Mouse (Mus musculus) embryonic facial prominence, embryonic 13.5 days (tissue): ENCODE data around the gene AI481877. TPM values are rescaled to one million over a fixed set of nuclear protein-coding genes. Genes with fewer than 3 reads are reported as not detected.
"Not testable (repeated sequence)": the region's sequence is repeated elsewhere in the genome, so short reads cannot be mapped to it uniquely, and the experiment has no call there.

Experiments
- ATAC-seq: fragments of 200-750 bp; cut with Nextera tagmentation; 2 replicates; pipeline ENCODE4 v1.8.0; 2017; ENCODE audit warnings: low read depth; ENCODE audit not compliant: insufficient number of reproducible peaks, insufficient read depth, low FRiP score, low TSS enrichment
- H3K27ac ChIP-seq: fragments of 300-500 bp; sonication (generic); 2 replicates; pipeline ENCODE4 v1.5.1; 2015; ENCODE audit warnings: moderate library complexity, mild to moderate bottlenecking, inconsistent platforms
- H3K27me3 ChIP-seq: fragments of 300-500 bp; sonication (generic); 2 replicates; pipeline ENCODE4 v1.6.1; 2015; ENCODE audit warnings: mild to moderate bottlenecking, inconsistent platforms
- H3K36me3 ChIP-seq: fragments of 300-500 bp; sonication (generic); 2 replicates; pipeline ENCODE4 v1.6.1; 2015; ENCODE audit warnings: mild to moderate bottlenecking, inconsistent platforms
- H3K4me1 ChIP-seq: fragments of 300-500 bp; sonication (generic); 2 replicates; pipeline ENCODE4 v1.6.1; 2015; ENCODE audit warnings: inconsistent platforms
- H3K4me2 ChIP-seq: fragments of 300-500 bp; sonication (generic); 2 replicates; pipeline ENCODE4 v1.6.1; 2015; ENCODE audit warnings: moderate library complexity, mild to moderate bottlenecking, inconsistent platforms
- H3K4me3 ChIP-seq: fragments of 300-500 bp; sonication (generic); 2 replicates; pipeline ENCODE4 v1.5.1; 2015; ENCODE audit warnings: mild to moderate bottlenecking, inconsistent platforms
- H3K9ac ChIP-seq: fragments of 300-500 bp; sonication (generic); 2 replicates; pipeline ENCODE4 v1.6.1; 2015; ENCODE audit warnings: mild to moderate bottlenecking, inconsistent platforms
- H3K9me3 ChIP-seq: fragments of 300-500 bp; sonication (generic); 2 replicates; pipeline ENCODE4 v1.6.1; 2016; ENCODE audit warnings: inconsistent platforms
- WGBS: fragments of 180-500 bp; shearing (Covaris S2); methylation state at CpG from one replicate; pipeline ENCODE4 v1.1.7; 2015; ENCODE audit warnings: mixed read lengths; 5-methylcytosine and 5-hydroxymethylcytosine counted together
- polyA plus RNA-seq: library from polyadenylated mRNA; unstranded; fragments of >200 nt; fragmentation: Nextera tagmentation; extraction: Ambion mirVana; gene quantifications from 2 replicates; pipeline ENCODE4 v1.2.1, GENCODE M21; 2015

The AI481877 gene
- not detected in 2 replicates for polyA plus RNA-seq

- H3K4me3 ChIP-seq, H3K4me2 ChIP-seq, H3K9me3 ChIP-seq, H3K9ac ChIP-seq, H3K4me1 ChIP-seq, H3K36me3 ChIP-seq, H3K27me3 ChIP-seq, ATAC-seq, H3K27ac ChIP-seq: not testable (repeated sequence)
- 79% methylated on average over 4 of the region's 6 CpGs for WGBS
Measured at GRCm38 (mm10) chr4:59138507-59139033, at the start of gene AI481877. AI481877 (minus strand) TSS chr4:59138983.

GRCm38 (mm10) chr4:59188474-59188801 is 49.7 kb upstream of the AI481877 start:
- ATAC-seq = no peak
- peak overlapping the region; percentile 95 for H3K9ac ChIP-seq
- 0 out of 2 replicates have a peak, but pooled peaks cover 3% of the 10 kb centered on the region for H3K4me1 ChIP-seq
- H3K9me3 ChIP-seq = no peaks in the 10 kb centered on the region
- no peaks in the 10 kb centered on the region for H3K27me3 ChIP-seq
- H3K27ac ChIP-seq = peak overlapping the region; percentile 96
- H3K4me3 ChIP-seq = peak overlapping the region; percentile 91
- H3K4me2 ChIP-seq = peak overlapping the region; percentile 69
- 28% methylated on average over 4 of the region's 4 CpGs for WGBS
- no peaks in the 10 kb centered on the region for H3K36me3 ChIP-seq

GRCm38 (mm10) chr4:59187289-59187688 is 48.5 kb upstream of the AI481877 start:
- ATAC-seq = no peak
- H3K27ac ChIP-seq = no peak overlapping the region
- H3K27me3 ChIP-seq = no peaks in the 10 kb centered on the region
- WGBS = 24% methylated on average over 3 of the region's 3 CpGs
- H3K9ac ChIP-seq = no peak overlapping the region
- H3K4me3 ChIP-seq = no peak overlapping the region
- no peaks in the 10 kb centered on the region for H3K36me3 ChIP-seq
- H3K4me2 ChIP-seq = no peak overlapping the region
- 0 out of 2 replicates have a peak, but pooled peaks cover 3% of the 10 kb centered on the region for H3K4me1 ChIP-seq
- no peaks in the 10 kb centered on the region for H3K9me3 ChIP-seq

GRCm38 (mm10) chr4:59185671-59186070 is 46.9 kb upstream of the AI481877 start:
- H3K9me3 ChIP-seq = no peaks in the 10 kb centered on the region
- no peak overlapping the region for H3K27ac ChIP-seq
- 41% methylated on average over 3 of the region's 3 CpGs for WGBS
- H3K9ac ChIP-seq = no peak overlapping the region
- no peak for ATAC-seq
- no peak overlapping the region for H3K4me2 ChIP-seq
- no peak overlapping the region for H3K4me3 ChIP-seq
- H3K27me3 ChIP-seq = no peaks in the 10 kb centered on the region
- no peaks in the 10 kb centered on the region for H3K4me1 ChIP-seq
- H3K36me3 ChIP-seq = no peaks in the 10 kb centered on the region

- no peak overlapping the region for H3K9ac ChIP-seq
- H3K4me3 ChIP-seq = no peak overlapping the region
- H3K27ac ChIP-seq = no peak overlapping the region
- H3K9me3 ChIP-seq = no peaks in the 10 kb centered on the region
- no peaks in the 10 kb centered on the region for H3K36me3 ChIP-seq
- no peak overlapping the region for H3K4me2 ChIP-seq
- 43% methylated on average over 5 of the region's 5 CpGs for WGBS
- ATAC-seq = no peak
- H3K4me1 ChIP-seq = no peaks in the 10 kb centered on the region
- no peaks in the 10 kb centered on the region for H3K27me3 ChIP-seq
Measured at GRCm38 (mm10) chr4:59181320-59182271, 42.8 kb upstream of the AI481877 start.

GRCm38 (mm10) chr4:59177566-59177965 is 38.8 kb upstream of the AI481877 start:
- Histone ChIP-seq H3K4me3 (no peak overlapping the region), H3K4me1 (no peaks in the 10 kb centered on the region), H3K9ac (no peak overlapping the region), H3K4me2 (no peak overlapping the region), H3K9me3 (no peaks in the 10 kb centered on the region), H3K27ac (no peak overlapping the region), H3K36me3 (no peaks in the 10 kb centered on the region), H3K27me3 (no peaks in the 10 kb centered on the region)
- no peak for ATAC-seq
- 81% methylated on average over 2 of the region's 2 CpGs for WGBS

- no peaks in the 10 kb centered on the region for H3K27me3 ChIP-seq
- ATAC-seq = no peak
- no peak overlapping the region for H3K27ac ChIP-seq
- 28% methylated on average over 6 of the region's 6 CpGs for WGBS
- no peak overlapping the region for H3K9ac ChIP-seq
- H3K36me3 ChIP-seq = no peaks in the 10 kb centered on the region
- H3K9me3 ChIP-seq = no peaks in the 10 kb centered on the region
- no peaks in the 10 kb centered on the region for H3K4me1 ChIP-seq
- H3K4me3 ChIP-seq = no peak overlapping the region
- no peak overlapping the region for H3K4me2 ChIP-seq
Measured at GRCm38 (mm10) chr4:59175929-59176328, 37.1 kb upstream of the AI481877 start.

GRCm38 (mm10) chr4:59175003-59175402 is 36.2 kb upstream of the AI481877 start:
- Histone ChIP-seq H3K4me2 (no peak overlapping the region), H3K4me3 (no peak overlapping the region), H3K36me3 (no peaks in the 10 kb centered on the region), H3K9ac (no peak overlapping the region), H3K27ac (no peak overlapping the region), H3K9me3 (no peaks in the 10 kb centered on the region), H3K4me1 (no peaks in the 10 kb centered on the region), H3K27me3 (no peaks in the 10 kb centered on the region)
- ATAC-seq = no peak
- 63% methylated on average over 4 of the region's 4 CpGs for WGBS

- no peak overlapping the region for H3K4me2 ChIP-seq
- H3K9ac ChIP-seq = no peak overlapping the region
- H3K4me3 ChIP-seq = no peak overlapping the region
- no peak overlapping the region for H3K27ac ChIP-seq
- no peaks in the 10 kb centered on the region for H3K36me3 ChIP-seq
- no peaks in the 10 kb centered on the region for H3K9me3 ChIP-seq
- no peak for ATAC-seq
- H3K27me3 ChIP-seq = no peaks in the 10 kb centered on the region
- no peaks in the 10 kb centered on the region for H3K4me1 ChIP-seq
- WGBS = 74% methylated on average over 2 of the region's 2 CpGs
Measured at GRCm38 (mm10) chr4:59173181-59173922, 34.6 kb upstream of the AI481877 start.

GRCm38 (mm10) chr4:59172616-59173015 is 33.8 kb upstream of the AI481877 start:
- 44% methylated on average over 2 of the region's 2 CpGs for WGBS

GRCm38 (mm10) chr4:59169981-59170380 is 31.2 kb upstream of the AI481877 start:
- 69% methylated on average over 5 of the region's 5 CpGs for WGBS
- H3K27me3 ChIP-seq = no peaks in the 10 kb centered on the region

More at GRCm38 (mm10) chr4:59172616-59173015, 33.8 kb upstream of the AI481877 start:
- H3K9me3 ChIP-seq = no peaks in the 10 kb centered on the region
- H3K27me3 ChIP-seq = no peaks in the 10 kb centered on the region
- H3K27ac ChIP-seq = no peak overlapping the region
- no peaks in the 10 kb centered on the region for H3K4me1 ChIP-seq
- no peak overlapping the region for H3K4me3 ChIP-seq
- H3K36me3 ChIP-seq = no peaks in the 10 kb centered on the region
- ATAC-seq = no peak
- H3K9ac ChIP-seq = no peak overlapping the region
- H3K4me2 ChIP-seq = no peak overlapping the region

More at GRCm38 (mm10) chr4:59169981-59170380, 31.2 kb upstream of the AI481877 start:
- ATAC-seq = no peak
- no peak overlapping the region for H3K9ac ChIP-seq
- H3K4me3 ChIP-seq = no peak overlapping the region
- H3K9me3 ChIP-seq = no peaks in the 10 kb centered on the region
- no peaks in the 10 kb centered on the region for H3K36me3 ChIP-seq
- H3K4me2 ChIP-seq = no peak overlapping the region
- no peaks in the 10 kb centered on the region for H3K4me1 ChIP-seq
- H3K27ac ChIP-seq = no peak overlapping the region
